Mouse (Mus musculus) gastrocnemius, adult 2 months (tissue): ENCODE data around the gene Lcn10. TPM values are rescaled to one million over a fixed set of nuclear protein-coding genes. Genes with fewer than 3 reads are reported as not detected.
"Not testable (repeated sequence)": the region's sequence is repeated elsewhere in the genome, so short reads cannot be mapped to it uniquely, and the experiment has no call there.

Experiments
- DNase-seq: peaks from one replicate; pipeline ENCODE4 v3.0.0; 2022
- H3K27ac ChIP-seq: fragments of 200-600 bp; 2 replicates; pipeline ENCODE4 v1.8.1; 2022; ENCODE audit warnings: mild to moderate bottlenecking
- H3K4me3 ChIP-seq: fragments of 200-600 bp; 2 replicates; pipeline ENCODE4 v1.8.1; 2022; ENCODE audit warnings: mild to moderate bottlenecking, moderate library complexity
- CTCF ChIP-seq: fragments of 200-600 bp; IDR thresholded peaks from 2 replicates; pipeline ENCODE4 v1.8.1; 2022; ENCODE audit warnings: antibody characterized with exemption, mild to moderate bottlenecking, moderate library complexity
- intact Hi-C: fragments of 180-260 bp; cut with DNase I; formaldehyde crosslinking; loops from one replicate; pipeline ENCODE4 v1.15.1; 2025
- total RNA-seq, 2 experiments: library from RNA; stranded (reverse); gene quantifications; 2 replicates each; pipeline ENCODE4 v1.2.3; 2021

Lcn10 gene
- total RNA-seq, 2 experiments from 2014 or later, result not detected

- H3K27ac ChIP-seq, result no peak within 1 kb of the TSS
- intact Hi-C loops, result no loop called here
- no peak for TF ChIP-seq CTCF
- no peak within 1 kb of the TSS for H3K4me3 ChIP-seq
- no peak for DNase-seq
Measured at GRCm38 (mm10) chr2:25676486-25676885, 6.0 kb upstream of the Lcn10 start, which contains the start of gene Lcn6. TSS of gene Lcn6 (plus strand) at chr2:25676786.

- no peak for DNase-seq
- intact Hi-C loops, result no loop called here
- Histone ChIP-seq H3K27ac (no peak overlapping the region), H3K4me3 (no peak overlapping the region)
- no peak for TF ChIP-seq CTCF
Measured at GRCm38 (mm10) chr2:25679559-25679958, 3.0 kb upstream of the Lcn10 start.

- no peak for TF ChIP-seq CTCF
- no peak for DNase-seq
- intact Hi-C loops, result no loop called here
Measured at GRCm38 (mm10) chr2:25686941-25687340, 4.4 kb downstream of the Lcn10 start.

GRCm38 (mm10) chr2:25694605-25695004 lies 12.1 kb downstream of the Lcn10 start:
- no peak overlapping the region for H3K27ac ChIP-seq
- peak; percentile 86 for TF ChIP-seq CTCF
- no peak overlapping the region for H3K4me3 ChIP-seq
- intact Hi-C loops, result no loop called here
- DNase-seq, result peak; percentile 74

More at GRCm38 (mm10) chr2:25686941-25687340, 4.4 kb downstream of the Lcn10 start:
- Histone ChIP-seq H3K4me3 (no peak overlapping the region), H3K27ac (no peak overlapping the region)

GRCm38 (mm10) chr2:25696951-25697350 lies 14.4 kb downstream of the Lcn10 start:
- no peak for TF ChIP-seq CTCF
- H3K27ac ChIP-seq, result no peak overlapping the region
- no peak for DNase-seq
- intact Hi-C loops, result no loop called here
- H3K4me3 ChIP-seq, result no peak overlapping the region

GRCm38 (mm10) chr2:25698696-25699095 lies 16.2 kb downstream of the Lcn10 start:
- intact Hi-C loops, result loop anchor here (2.0 kb wide), 1 partner anchor 54 kb away; no protein-coding TSS in a partner anchor
- Histone ChIP-seq H3K4me3 (no peak overlapping the region), H3K27ac (no peak overlapping the region)
- DNase-seq, result no peak
- no peak for TF ChIP-seq CTCF

- not testable (repeated sequence) for DNase-seq, H3K4me3 ChIP-seq, H3K27ac ChIP-seq
- intact Hi-C loops, result loop anchor here (2.0 kb wide), 1 partner anchor 53 kb away; no protein-coding TSS in a partner anchor
Measured at GRCm38 (mm10) chr2:25699743-25700142, 17.2 kb downstream of the Lcn10 start, which contains the start of gene Obp2a. TSS of gene Obp2a (plus strand) at chr2:25700043.

GRCm38 (mm10) chr2:25701001-25701400 lies 18.5 kb downstream of the Lcn10 start:
- Histone ChIP-seq H3K27ac (no peak overlapping the region; the same call in 1 of the 2 replicates), H3K4me3 (no peak overlapping the region)
- DNase-seq, result no peak
- intact Hi-C loops, result no loop called here
- TF ChIP-seq CTCF, result no peak

- no peak for TF ChIP-seq CTCF
- H3K27ac ChIP-seq, result no peak overlapping the region
- intact Hi-C loops, result no loop called here
- H3K4me3 ChIP-seq, result no peak overlapping the region
- no peak for DNase-seq
Measured at GRCm38 (mm10) chr2:25703706-25704105, 21.2 kb downstream of the Lcn10 start.

- peak; percentile 59 for TF ChIP-seq CTCF
- peak within 1 kb of the TSS; percentile 78 for H3K4me3 ChIP-seq
- H3K27ac ChIP-seq, result peak within 1 kb of the TSS; percentile 89
- intact Hi-C loops, result loop anchor here (5.0 kb wide), 1 partner anchor 50 kb away; the partner anchor contains the start of gene Lcn5
- DNase-seq, result peak; percentile 84
Measured at GRCm38 (mm10) chr2:25706643-25707481, 24.3 kb downstream of the Lcn10 start, which contains the start of gene Bmyc. TSS of gene Bmyc (plus strand) at chr2:25706739.

GRCm38 (mm10) chr2:25708121-25708520 lies 25.6 kb downstream of the Lcn10 start:
- DNase-seq, result peak; percentile 70
- intact Hi-C loops, result loop anchor here (5.0 kb wide), 1 partner anchor 51 kb away; the partner anchor contains the start of gene Lcn5
- H3K27ac ChIP-seq, result peak overlapping the region; percentile 61
- peak overlapping the region; percentile 78 for H3K4me3 ChIP-seq
- TF ChIP-seq CTCF, result peak; percentile 55

- intact Hi-C loops, result loop anchor here (5.0 kb wide), 1 partner anchor 52 kb away; the partner anchor contains the start of gene Lcn5
- peak overlapping the region; percentile 17; the same call in 1 of the 2 replicates for H3K27ac ChIP-seq
- DNase-seq, H3K4me3 ChIP-seq: not testable (repeated sequence)
Measured at GRCm38 (mm10) chr2:25709056-25709455, 26.5 kb downstream of the Lcn10 start.

GRCm38 (mm10) chr2:25709791-25710190 lies 27.3 kb downstream of the Lcn10 start:
- H3K27ac ChIP-seq, DNase-seq, H3K4me3 ChIP-seq: not testable (repeated sequence)
- intact Hi-C loops, result loop anchor here (5.0 kb wide), 1 partner anchor 52 kb away; the partner anchor contains the start of gene Lcn5

GRCm38 (mm10) chr2:25711641-25712040 lies 29.1 kb downstream of the Lcn10 start:
- DNase-seq, intact Hi-C loops: not testable (repeated sequence)

More at GRCm38 (mm10) chr2:25711641-25712040, 29.1 kb downstream of the Lcn10 start:
- H3K4me3 ChIP-seq, H3K27ac ChIP-seq: not testable (repeated sequence)
